In genomic region chr17:64407255-64408011, GRCm38 (mm10) we compare ENCODE assay signal across 11 mouse cellular contexts.
DNase-seq lines count a peak whose midpoint lies in the region; ATAC-seq lines count a peak whose summit lies in the region.
"Had no signal": no experiment of that assay in that cellular context is flagged by ENCODE, and none has a peak within 500 bp of the region (broad histone marks: within the 10 kb centered on the region; RNA-seq: fewer than 3 reads in every experiment).

No protein-coding gene starts in this region.

- H3K27me3 ChIP-seq in midbrain, embryonic 16.5 days (ENCODE audit: control insufficient read depth, insufficient read depth, low read depth, low read length) = no peaks in the 10 kb centered on the region
- no peaks in the 10 kb centered on the region for H3K27me3 ChIP-seq in intestine, embryonic 16.5 days (replicated peaks; ENCODE audit: control insufficient read depth, insufficient read depth, low read length)
- H3K27me3 ChIP-seq: heart, embryonic 12.5 days; liver, embryonic 13.5 days had no signal

- intact Hi-C loops in left cerebral cortex, postnatal 10 days (cut with DNase I) = no loop called here

- peak; percentile 8 for DNase-seq in left cerebral cortex, adult 11 months (ENCODE audit: low spot score)
- DNase-seq in left cerebral cortex, postnatal 10 days (ENCODE audit: extremely low spot score in 1 of 2, low spot score in 2 of 2) = no peak
- DNase-seq in embryo, embryonic 10.5 days (ENCODE audit: low spot score) = peak; percentile 29
- DNase-seq in layer of hippocampus, adult 18-20 months (ENCODE audit: low spot score in 2 of 2) = peak; percentile 56 to 59
- no peak for DNase-seq in cerebellum, postnatal 25 days
- DNase-seq in adipocyte (ENCODE audit: low spot score) = no peak
- DNase-seq: liver, embryonic 13.5 days had no signal

- H3K4me3 ChIP-seq in midbrain, embryonic 16.5 days (ENCODE audit: low read depth, low read length) = no peak overlapping the region
- no peak overlapping the region for H3K4me3 ChIP-seq in intestine, embryonic 16.5 days (ENCODE audit: low read length)
- H3K4me3 ChIP-seq: heart, embryonic 12.5 days; liver, embryonic 13.5 days had no signal

- 46% methylated on average over 13 of the region's 13 CpGs for WGBS in midbrain, embryonic 16.5 days
- 56% methylated on average over 13 of the region's 13 CpGs for WGBS in intestine, embryonic 16.5 days

- 0 out of 2 replicates have a peak, but pooled peaks have one; percentile 32 for ATAC-seq in midbrain, embryonic 16.5 days
- ATAC-seq in intestine, embryonic 16.5 days = no peak
- ATAC-seq: inflammation-experienced regulatory T-cells, adult 6 months had no signal

- H3K27ac ChIP-seq in midbrain, embryonic 16.5 days (ENCODE audit: low read length) = peak overlapping the region; percentile 34; the same call in 1 of the 2 replicates
- no peak overlapping the region for H3K27ac ChIP-seq in intestine, embryonic 16.5 days (ENCODE audit: low read length)
- H3K27ac ChIP-seq: liver, embryonic 13.5 days had no signal

- H3K4me2 ChIP-seq in midbrain, embryonic 16.5 days (ENCODE audit: low read length) = peak overlapping the region; percentile 20
- H3K4me2 ChIP-seq in intestine, embryonic 16.5 days (ENCODE audit: low read depth, low read length) = no peak overlapping the region
- H3K4me2 ChIP-seq: heart, embryonic 12.5 days; liver, embryonic 13.5 days had no signal

- H3K9ac ChIP-seq in midbrain, embryonic 16.5 days (ENCODE audit: low read depth, low read length) = no peak overlapping the region
- no peak overlapping the region for H3K9ac ChIP-seq in intestine, embryonic 16.5 days (ENCODE audit: low read depth, low read length)
- H3K9ac ChIP-seq: heart, embryonic 12.5 days; liver, embryonic 13.5 days had no signal

- no peaks in the 10 kb centered on the region for H3K36me3 ChIP-seq in midbrain, embryonic 16.5 days (ENCODE audit: control insufficient read depth, insufficient read depth, low read length)
- H3K36me3 ChIP-seq in intestine, embryonic 16.5 days (ENCODE audit: control insufficient read depth, insufficient read depth, low read length) = no peaks in the 10 kb centered on the region
- H3K36me3 ChIP-seq: heart, embryonic 12.5 days; liver, embryonic 13.5 days had no signal

- peaks cover 3% of the 10 kb centered on the region; the same call in 1 of the 2 replicates for H3K4me1 ChIP-seq in midbrain, embryonic 16.5 days (ENCODE audit: control insufficient read depth, insufficient read depth, low read length)
- H3K4me1 ChIP-seq in intestine, embryonic 16.5 days (ENCODE audit: control insufficient read depth, insufficient read depth, low read length) = no peaks in the 10 kb centered on the region
- H3K4me1 ChIP-seq: heart, embryonic 12.5 days; liver, embryonic 13.5 days had no signal

- no peaks in the 10 kb centered on the region for H3K9me3 ChIP-seq in midbrain, embryonic 16.5 days (replicated peaks; ENCODE audit: control insufficient read depth, low read length, poor library complexity, severe bottlenecking)
- no peaks in the 10 kb centered on the region for H3K9me3 ChIP-seq in intestine, embryonic 16.5 days (ENCODE audit: control insufficient read depth, low read length)
- H3K9me3 ChIP-seq: liver, embryonic 13.5 days had no signal

Comparison
In these comparisons a context has a peak if more than half of its experiments do, and no peak if none do; other contexts are left out.
1. DNase-seq: peak in left cerebral cortex, adult 11 months (single experiment), embryo, embryonic 10.5 days (single experiment) and layer of hippocampus, adult 18-20 months (2 of 2); none in left cerebral cortex, postnatal 10 days (0 of 2), cerebellum, postnatal 25 days (0 of 2) and adipocyte (single experiment).